Mouse (Mus musculus) forebrain, embryonic 14.5 days (tissue): ENCODE measurements at regions not wholly inside any gene's neighbourhood (a gene's known extent, or its start where the extent isn't known, plus 50 kb on each side); places are given as distances from the start of the nearest gene placed in this dataset.
A peak's percentile ranks its signal among the peaks of the same experiment; 100 is the strongest.

Experiments used
- ATAC-seq: fragments of 200-750 bp; cut with Nextera tagmentation; 2 replicates; pipeline ENCODE4 v1.8.0; 2017; ENCODE audit warnings: mild to moderate bottlenecking, moderate library complexity
- DNase-seq: peaks from one replicate; pipeline ENCODE4 v3.0.0-alpha.2; 2015; ENCODE audit warnings: low spot score
- H3K27ac ChIP-seq: fragments of 300-500 bp; sonication (generic); 2 replicates; pipeline ENCODE4 v1.5.1; 2014; ENCODE audit warnings: low read depth, mild to moderate bottlenecking, control low read depth, low read length, moderate library complexity
- H3K27me3 ChIP-seq: fragments of 300-500 bp; sonication (generic); replicated peaks from 2 replicates; pipeline ENCODE4 v1.6.1; 2014; ENCODE audit warnings: low read length, control low read depth, mixed read lengths; ENCODE audit not compliant: control insufficient read depth, insufficient read depth
- H3K36me3 ChIP-seq: fragments of 300-500 bp; sonication (generic); 2 replicates; pipeline ENCODE4 v1.6.1; 2014; ENCODE audit warnings: low read length, control low read depth; ENCODE audit not compliant: control insufficient read depth, insufficient read depth
- H3K4me1 ChIP-seq: fragments of 300-500 bp; sonication (generic); 2 replicates; pipeline ENCODE4 v1.6.1; 2014; ENCODE audit warnings: antibody characterized with exemption, low read length, control low read depth; ENCODE audit not compliant: control insufficient read depth, insufficient read depth
- H3K4me2 ChIP-seq: fragments of 300-500 bp; sonication (generic); 2 replicates; pipeline ENCODE4 v1.6.1; 2014; ENCODE audit warnings: mild to moderate bottlenecking, control low read depth, low read length
- H3K4me3 ChIP-seq: fragments of 300-500 bp; sonication (generic); 2 replicates; pipeline ENCODE4 v1.5.1; 2014; ENCODE audit warnings: low read depth, low read length, control low read depth
- H3K9ac ChIP-seq: fragments of 300-500 bp; sonication (generic); 2 replicates; pipeline ENCODE4 v1.6.1; 2014; ENCODE audit warnings: mild to moderate bottlenecking, low read length, control low read depth, moderate library complexity
- H3K9me3 ChIP-seq: fragments of 300-500 bp; sonication (generic); replicated peaks from 2 replicates; pipeline ENCODE4 v1.6.1; 2016; ENCODE audit warnings: low read length, control low read depth, mixed read lengths; ENCODE audit not compliant: control insufficient read depth
- WGBS: fragments of 180-500 bp; shearing (Covaris S2); extraction: QIAGEN DNeasy Blood & Tissue Kit; methylation state at CpG from one replicate; pipeline ENCODE4 v1.1.7; 2014; 5-methylcytosine and 5-hydroxymethylcytosine counted together

- Histone ChIP-seq H3K27me3 (no peaks in the 10 kb centered on the region), H3K4me3 (no peak overlapping the region), H3K9ac (no peak overlapping the region), H3K36me3 (no peaks in the 10 kb centered on the region), H3K4me1 (no peaks in the 10 kb centered on the region), H3K9me3 (no peaks in the 10 kb centered on the region), H3K4me2 (no peak overlapping the region), H3K27ac (no peak overlapping the region)
- no peak for ATAC-seq
- WGBS = 80% methylated on average over 6 of the region's 6 CpGs
- no peak for DNase-seq
Observed at GRCm38 (mm10) chr7:129814149-129814860, 222.6 kb downstream of the Wdr11 start.

- no peak overlapping the region for H3K4me3 ChIP-seq
- ATAC-seq (no peak), DNase-seq (no peak)
- H3K4me2 ChIP-seq = no peak overlapping the region
- H3K27ac ChIP-seq = no peak overlapping the region
- 95% methylated on average over 2 of the region's 2 CpGs for WGBS
- H3K27me3 ChIP-seq = no peaks in the 10 kb centered on the region
- no peaks in the 10 kb centered on the region for H3K36me3 ChIP-seq
- H3K4me1 ChIP-seq = no peaks in the 10 kb centered on the region
- no peak overlapping the region for H3K9ac ChIP-seq
- no peaks in the 10 kb centered on the region for H3K9me3 ChIP-seq
Observed at GRCm38 (mm10) chr7:129818833-129819232, 227.2 kb downstream of the Wdr11 start.

DNA sequence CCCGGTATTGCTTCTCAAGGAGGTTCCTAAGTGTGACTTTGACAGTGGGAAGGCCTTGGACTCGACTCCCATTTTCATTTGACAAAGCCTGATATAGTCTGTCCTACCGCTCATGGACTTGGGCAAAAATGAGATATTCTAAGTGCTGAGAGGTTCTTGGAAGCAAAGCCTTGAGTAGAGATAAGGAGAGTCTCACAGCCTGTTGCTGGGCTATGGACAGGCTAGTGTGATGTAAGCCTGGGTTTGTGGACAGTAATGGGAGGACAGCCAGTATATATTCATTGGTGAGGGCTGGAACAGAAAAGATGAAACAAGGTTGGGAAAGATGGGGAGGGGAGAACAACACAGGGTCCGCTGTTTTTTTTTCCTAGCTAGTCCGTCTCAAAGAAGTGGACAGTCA, 228.0 kb downstream of the Wdr11 start:
- H3K9ac ChIP-seq = no peak overlapping the region
- ATAC-seq = no peak
- no peaks in the 10 kb centered on the region for H3K27me3 ChIP-seq
- H3K4me3 ChIP-seq = no peak overlapping the region
- no peaks in the 10 kb centered on the region for H3K4me1 ChIP-seq
- DNase-seq = no peak
- WGBS = 73% methylated on average over 5 of the region's 5 CpGs
- H3K27ac ChIP-seq = no peak overlapping the region
- H3K36me3 ChIP-seq = no peaks in the 10 kb centered on the region
- H3K4me2 ChIP-seq = no peak overlapping the region
- H3K9me3 ChIP-seq = no peaks in the 10 kb centered on the region

DNA sequence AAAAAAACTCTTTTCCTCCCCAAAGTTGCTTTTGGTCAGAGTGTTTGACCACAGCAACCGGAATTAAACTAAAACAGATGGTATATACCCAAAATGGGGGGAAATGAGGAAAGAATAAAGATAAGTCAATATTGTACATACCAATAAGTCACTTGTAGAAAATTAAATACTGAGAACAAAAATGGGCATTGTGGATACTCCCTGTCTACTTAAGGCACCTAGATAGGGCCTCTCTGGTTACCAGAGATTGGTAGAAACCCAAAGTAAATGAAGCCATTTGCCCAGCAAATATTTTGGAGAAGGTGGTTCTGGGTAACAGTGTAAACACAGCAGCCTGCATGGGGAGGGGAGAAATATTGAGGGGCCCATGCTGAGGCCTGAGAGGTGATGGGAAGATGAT, 237.3 kb downstream of the Wdr11 start:
- Histone ChIP-seq H3K36me3 (no peaks in the 10 kb centered on the region), H3K4me3 (no peak overlapping the region), H3K9me3 (no peaks in the 10 kb centered on the region), H3K4me2 (no peak overlapping the region), H3K4me1 (no peaks in the 10 kb centered on the region), H3K27me3 (no peaks in the 10 kb centered on the region), H3K9ac (no peak overlapping the region), H3K27ac (no peak overlapping the region)
- no peak for DNase-seq
- 97% methylated on average over 1 of the region's 1 CpGs for WGBS
- ATAC-seq = no peak

DNA sequence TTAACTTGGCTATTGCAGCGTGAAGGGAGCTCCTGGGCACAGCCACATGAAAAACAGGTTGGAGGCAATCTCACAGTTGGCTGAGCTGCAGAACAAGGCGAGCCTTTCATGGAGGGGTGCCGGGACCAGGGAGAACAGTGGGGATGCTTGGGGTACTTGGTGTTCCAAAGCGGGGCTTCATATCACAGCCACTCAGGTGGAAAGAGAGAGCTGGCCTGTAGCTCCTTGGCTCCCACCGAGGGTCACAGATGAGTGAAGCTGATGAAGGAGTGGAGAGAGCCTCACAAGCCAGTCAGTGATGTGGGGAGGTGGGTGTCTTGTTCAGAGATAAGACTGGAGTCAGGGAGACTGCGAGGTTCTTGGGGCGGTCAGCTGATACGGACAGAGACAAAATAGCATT, 241.2 kb downstream of the Wdr11 start:
- Histone ChIP-seq H3K27ac (no peak overlapping the region), H3K36me3 (no peaks in the 10 kb centered on the region), H3K4me2 (no peak overlapping the region), H3K9ac (no peak overlapping the region), H3K27me3 (no peaks in the 10 kb centered on the region; the same call in 1 of the 2 replicates), H3K9me3 (no peaks in the 10 kb centered on the region), H3K4me1 (no peaks in the 10 kb centered on the region), H3K4me3 (no peak overlapping the region)
- DNase-seq (no peak), ATAC-seq (no peak)
- 87% methylated on average over 8 of the region's 8 CpGs for WGBS

DNA sequence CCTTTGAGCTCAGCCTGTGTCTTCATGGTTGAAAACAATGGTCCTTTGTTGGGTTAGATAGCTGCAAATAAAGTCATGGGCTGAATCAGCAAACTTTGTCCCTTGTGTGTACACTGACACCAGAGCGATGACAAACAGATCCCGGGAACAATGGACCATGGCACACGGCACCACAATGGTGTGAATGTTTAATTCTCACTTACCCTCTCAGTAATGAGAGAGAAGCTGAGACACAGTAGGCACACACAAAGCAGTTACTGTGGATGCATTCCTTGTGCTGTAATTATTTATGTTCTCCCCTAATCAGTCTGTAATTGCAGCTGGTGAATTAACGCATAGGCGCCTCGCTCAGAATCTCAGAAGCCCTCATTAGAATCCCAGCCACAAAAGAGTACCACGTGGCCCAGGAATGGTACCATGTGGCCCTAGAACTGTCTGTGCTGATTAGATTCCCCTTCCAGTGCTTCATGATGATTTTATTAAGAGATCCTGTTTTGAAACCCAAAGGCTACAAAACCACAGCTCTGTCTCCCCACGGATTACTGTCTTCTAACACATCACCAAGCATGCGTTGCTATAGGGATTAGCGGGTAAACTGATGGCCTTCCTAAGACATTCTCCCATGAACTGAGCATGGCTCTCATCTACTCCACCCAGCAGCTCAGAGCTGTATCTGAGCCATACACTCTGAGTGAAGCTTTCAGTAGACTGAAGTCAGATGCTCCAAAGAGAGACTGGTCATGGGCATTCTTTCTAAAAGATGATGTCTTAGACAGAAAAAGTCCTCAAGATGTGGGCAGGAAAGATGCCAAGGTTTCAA, 250.8 kb downstream of the Wdr11 start:
- ATAC-seq (peak; percentile 97), DNase-seq (peak; percentile 94)
- Histone ChIP-seq H3K4me3 (no peak overlapping the region), H3K36me3 (no peaks in the 10 kb centered on the region), H3K4me2 (no peak overlapping the region), H3K9ac (no peak overlapping the region), H3K4me1 (peaks cover 11% of the 10 kb centered on the region; the same call in 1 of the 2 replicates), H3K27ac (peak overlapping the region; percentile 41; the same call in 1 of the 2 replicates), H3K9me3 (no peaks in the 10 kb centered on the region), H3K27me3 (0 out of 2 replicates have a peak, but pooled peaks cover 5% of the 10 kb centered on the region)
- WGBS = 12% methylated on average over 10 of the region's 10 CpGs

GRCm38 (mm10) chr7:129847136-129847535, 255.5 kb downstream of the Wdr11 start:
- Histone ChIP-seq H3K9me3 (no peaks in the 10 kb centered on the region), H3K27ac (no peak overlapping the region), H3K4me3 (no peak overlapping the region), H3K4me1 (peaks cover 8% of the 10 kb centered on the region; the same call in 1 of the 2 replicates), H3K27me3 (0 out of 2 replicates have a peak, but pooled peaks cover 5% of the 10 kb centered on the region), H3K9ac (no peak overlapping the region), H3K4me2 (no peak overlapping the region), H3K36me3 (no peaks in the 10 kb centered on the region)
- DNase-seq = peak; percentile 17
- no peak for ATAC-seq
- WGBS = 83% methylated on average over 5 of the region's 5 CpGs

DNA sequence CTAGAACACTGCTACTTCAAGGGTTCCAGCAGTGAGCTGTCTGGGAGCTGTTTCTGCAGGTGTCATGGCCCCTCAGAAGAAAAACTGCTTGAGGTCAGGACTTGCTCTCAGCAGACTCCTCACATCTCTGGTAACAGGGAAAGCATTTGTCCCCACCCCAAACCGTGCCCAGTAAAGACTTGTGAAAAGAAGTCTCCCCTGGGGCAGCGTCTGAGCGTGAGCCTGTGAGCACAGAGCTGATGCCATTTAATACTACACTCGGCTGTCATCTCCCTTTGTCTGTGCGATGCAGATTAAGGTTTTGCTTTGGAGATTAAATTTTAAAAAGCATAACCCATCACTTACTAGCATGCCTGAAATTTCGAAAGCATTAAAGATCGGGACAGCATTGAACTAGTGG, 261.9 kb downstream of the Wdr11 start:
- Histone ChIP-seq H3K9me3 (no peaks in the 10 kb centered on the region), H3K4me3 (no peak overlapping the region), H3K4me2 (no peak overlapping the region), H3K4me1 (no peaks in the 10 kb centered on the region), H3K27ac (no peak overlapping the region), H3K9ac (no peak overlapping the region), H3K36me3 (no peaks in the 10 kb centered on the region), H3K27me3 (no peaks in the 10 kb centered on the region)
- DNase-seq (no peak), ATAC-seq (no peak)
- 46% methylated on average over 7 of the region's 7 CpGs for WGBS

DNA sequence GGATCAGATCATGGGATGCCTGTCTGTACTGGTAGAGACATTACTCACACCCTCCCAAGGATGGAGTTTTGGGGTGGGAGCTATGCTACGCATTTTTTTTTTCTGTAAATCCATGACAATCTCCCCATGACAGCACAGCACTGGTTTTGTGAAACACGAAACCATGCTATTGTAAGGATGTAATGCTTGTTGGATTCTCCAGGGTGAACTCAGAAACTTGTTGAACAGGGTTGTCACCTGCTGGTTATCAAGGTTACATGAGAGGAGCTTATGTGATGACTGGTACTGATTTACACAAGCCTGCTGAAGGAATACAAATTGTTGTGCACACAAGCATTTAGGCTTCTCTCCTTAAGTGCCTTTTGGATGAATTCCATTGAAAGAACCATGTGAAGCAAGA, 263.3 kb downstream of the Wdr11 start:
- ATAC-seq (no peak), DNase-seq (no peak)
- Histone ChIP-seq H3K9ac (no peak overlapping the region), H3K4me1 (no peaks in the 10 kb centered on the region), H3K4me3 (no peak overlapping the region), H3K4me2 (no peak overlapping the region), H3K36me3 (no peaks in the 10 kb centered on the region), H3K27me3 (no peaks in the 10 kb centered on the region), H3K9me3 (no peaks in the 10 kb centered on the region), H3K27ac (no peak overlapping the region)
- WGBS = 72% methylated on average over 2 of the region's 2 CpGs
